Mouse (Mus musculus) cerebellum, adult 9-11 months (tissue): ENCODE results near the gene Mmp1b.
"Not testable (repeated sequence)": the region's sequence is repeated elsewhere in the genome, so short reads cannot be mapped to it uniquely, and the experiment has no call there.

Experiments
- DNase-seq: peaks from one replicate; pipeline ENCODE4 v3.0.0; 2022

The Mmp1b gene

GRCm38 (mm10) chr9:7387947-7388346 lies at the start of gene Mmp1b:
Gene Mmp1b, minus strand, starts transcription at chr9:7388047.
- DNase-seq: no peak

- DNase-seq: not testable (repeated sequence)
These were observed 8.7 kb upstream of the Mmp1b start for GRCm38 (mm10) chr9:7396556-7396955.

GRCm38 (mm10) chr9:7354535-7354934 lies 33.3 kb downstream of the Mmp1b start:
- no peak for DNase-seq

GRCm38 (mm10) chr9:7345513-7345912 lies 42.3 kb downstream of the Mmp1b start:
- no peak for DNase-seq

- DNase-seq: no peak
These were observed 43.7 kb downstream of the Mmp1b start, which contains the start of gene Mmp12 for GRCm38 (mm10) chr9:7344107-7344506. Gene Mmp12, plus strand, starts transcription at chr9:7344381.

GRCm38 (mm10) chr9:7336740-7337483 lies 50.9 kb downstream of the Mmp1b start:
- no peak for DNase-seq

- DNase-seq: no peak
These were observed 51.8 kb downstream of the Mmp1b start for GRCm38 (mm10) chr9:7335766-7336680.

GRCm38 (mm10) chr9:7331847-7332246 lies 56.0 kb downstream of the Mmp1b start:
- no peak for DNase-seq
